Mouse (Mus musculus): Measurements from ENCODE around the gene Birc5.

The Birc5 gene

GRCm38 (mm10) chr11:117848985-117849671 is at the start of gene Birc5:
Gene Birc5, plus strand, starts transcription at chr11:117849251.
- DNase-seq: peak; percentile 98

DNA sequence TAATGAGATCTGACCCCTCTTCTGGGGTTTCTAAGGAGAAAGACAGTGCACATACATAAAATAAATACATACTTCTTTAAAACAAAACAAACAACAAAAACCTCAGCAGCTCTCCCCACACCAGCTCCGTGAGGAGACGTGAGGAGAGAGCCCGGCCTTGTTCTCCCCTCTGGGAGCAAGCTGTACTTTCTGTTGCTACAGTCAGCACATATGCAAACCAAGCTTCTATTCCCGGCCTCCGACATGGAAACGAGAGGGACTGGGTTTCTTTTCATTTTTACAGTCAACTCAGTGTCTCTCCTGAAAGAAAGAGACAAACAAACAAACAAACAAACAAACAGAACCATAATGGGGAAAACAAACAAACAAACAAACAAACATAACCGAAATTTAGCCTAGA is 49.0 kb upstream of the Birc5 start:
- no peak for DNase-seq

DNA sequence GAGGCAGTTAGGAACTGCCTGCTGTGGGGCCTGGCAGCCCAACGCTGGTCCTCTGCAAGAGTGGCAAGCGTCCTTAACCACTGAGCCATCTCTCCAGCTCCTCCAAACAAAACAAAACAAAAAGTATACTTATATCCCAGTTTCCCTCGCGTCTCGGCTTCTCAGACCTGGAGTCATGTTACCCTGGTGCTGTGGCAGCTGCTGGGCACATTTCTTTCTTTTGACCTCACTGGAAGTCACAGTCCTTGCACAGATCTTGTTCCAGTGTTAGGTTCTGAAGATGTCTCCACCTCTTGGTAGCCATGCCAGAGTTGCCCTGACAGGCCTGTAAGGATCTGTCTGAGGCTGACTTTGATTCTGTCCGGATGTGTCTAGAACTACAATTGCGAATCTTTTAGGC is 47.4 kb upstream of the Birc5 start:
- DNase-seq: no peak

DNA sequence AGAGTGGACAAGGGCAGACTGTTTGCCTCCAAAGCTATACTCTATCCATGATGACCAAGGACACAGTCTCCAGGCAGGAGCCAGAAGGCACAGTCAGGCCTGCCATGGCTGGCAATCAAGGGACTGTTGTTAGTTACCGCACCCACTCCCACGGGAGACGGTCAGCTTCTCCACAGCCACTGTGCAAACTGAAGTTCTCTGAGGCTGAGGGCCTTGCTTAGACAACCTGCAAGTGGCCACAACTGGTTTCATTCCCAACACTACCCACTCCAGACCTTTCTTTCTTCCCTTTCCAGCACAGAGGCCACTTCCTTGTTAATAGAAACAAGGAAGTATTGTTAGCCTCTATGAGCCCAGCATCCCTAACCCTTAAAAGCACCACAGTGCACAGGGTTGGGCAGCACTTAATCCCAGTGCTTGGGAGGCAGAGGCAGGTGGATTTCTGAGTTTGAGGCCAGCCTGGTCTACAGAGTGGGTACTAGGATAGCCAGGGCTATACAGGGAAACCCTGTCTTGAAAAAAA is 45.8 kb upstream of the Birc5 start:
- no peak for DNase-seq

- no peak for DNase-seq
Observed at GRCm38 (mm10) chr11:117806781-117807180, 42.3 kb upstream of the Birc5 start.

GRCm38 (mm10) chr11:117809407-117810311 is 39.4 kb upstream of the Birc5 start, which contains the start of the genes Gm20708 and Syngr2:
Gene Gm20708, plus strand, starts transcription at chr11:117809668.
Gene Syngr2, plus strand, starts transcription at chr11:117809668.
- DNase-seq: peak; percentile 88

- peak; percentile 95 for DNase-seq
Observed at GRCm38 (mm10) chr11:117810401-117811046, 38.5 kb upstream of the Birc5 start.

- no peak for DNase-seq
Observed at GRCm38 (mm10) chr11:117813867-117814266, 35.2 kb upstream of the Birc5 start.

GRCm38 (mm10) chr11:117814704-117815366 is 34.2 kb upstream of the Birc5 start:
- DNase-seq: no peak

DNA sequence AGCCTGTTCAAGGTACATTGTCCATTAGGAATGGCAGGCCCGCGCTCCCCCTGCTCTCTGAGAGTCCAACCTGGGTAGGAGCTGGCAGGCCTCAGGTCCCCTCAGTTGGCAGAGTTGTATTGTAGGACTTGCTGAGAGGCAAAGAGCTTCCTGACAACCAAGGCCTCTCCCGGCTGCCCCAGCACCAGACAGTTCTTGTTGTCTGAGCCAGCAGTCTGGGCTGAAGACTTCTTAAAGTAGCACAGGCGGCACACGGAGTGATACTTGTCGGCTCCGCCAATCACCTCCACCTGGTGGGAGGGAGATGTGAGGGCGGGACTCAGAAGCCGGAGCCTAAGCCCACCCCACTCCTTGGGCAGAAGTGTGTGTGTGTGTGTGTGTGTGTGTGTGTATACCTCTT is 33.2 kb upstream of the Birc5 start:
- peak; percentile 34 for DNase-seq

GRCm38 (mm10) chr11:117816389-117816996 is 32.6 kb upstream of the Birc5 start:
- no peak for DNase-seq

DNA sequence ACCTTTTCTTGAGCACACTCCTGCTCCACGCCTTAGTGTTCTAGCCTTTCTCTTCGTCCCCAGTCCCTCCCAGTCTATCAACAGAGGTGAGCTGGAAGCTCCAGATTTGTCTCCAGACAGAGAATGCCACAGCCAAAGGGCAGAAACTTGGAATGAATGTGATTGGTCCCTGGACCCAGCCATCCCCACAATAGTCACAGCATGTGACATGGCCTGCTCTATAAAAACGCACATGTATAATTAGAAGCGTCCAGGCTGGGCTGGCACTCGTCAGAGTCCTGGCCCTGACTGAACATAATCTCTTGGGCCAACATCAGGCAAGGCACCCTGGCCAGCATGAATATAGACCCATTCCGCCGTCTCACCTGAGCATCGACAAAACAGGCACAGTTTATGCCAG is 30.0 kb upstream of the Birc5 start:
- no peak for DNase-seq

DNA sequence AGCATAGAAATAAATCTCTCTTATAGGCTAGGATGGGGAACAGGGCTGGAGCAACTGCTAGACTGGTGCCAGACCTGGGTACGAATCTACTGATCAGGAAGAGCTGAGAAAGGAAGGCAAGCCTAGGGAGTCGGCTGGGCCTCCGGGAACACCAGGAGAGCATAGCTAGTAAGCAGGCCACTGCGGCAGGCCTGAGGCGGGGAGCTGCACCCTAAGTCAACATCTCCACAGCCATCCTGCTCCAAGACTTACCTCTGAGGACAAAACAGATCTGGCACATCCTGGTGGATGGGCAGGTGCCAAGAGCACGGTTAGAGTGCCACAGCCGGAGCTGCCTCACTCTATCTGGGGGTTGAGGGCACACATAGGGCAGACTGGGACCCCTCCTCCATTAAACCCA is 28.9 kb upstream of the Birc5 start:
- DNase-seq: no peak

DNA sequence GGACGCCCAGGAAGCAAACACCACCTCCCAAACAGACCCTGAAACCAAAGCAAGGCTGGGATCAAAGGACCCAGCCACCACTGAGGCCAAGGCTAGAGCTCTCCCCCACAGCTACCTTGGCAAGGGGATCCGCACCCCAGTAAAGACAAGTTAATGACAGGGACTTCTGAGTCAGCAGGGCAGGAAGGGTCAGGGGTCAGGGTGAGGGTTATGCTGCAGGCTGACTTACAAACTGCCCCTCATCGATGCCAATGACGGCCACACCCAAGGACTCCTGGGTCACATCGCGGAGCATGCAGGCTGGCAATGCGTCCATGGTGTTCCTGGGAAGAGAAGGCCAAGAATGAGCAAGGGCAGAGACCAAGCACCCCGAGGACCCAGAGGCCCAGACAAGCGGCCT is 27.2 kb upstream of the Birc5 start:
- DNase-seq: no peak

- peak; percentile 70 for DNase-seq
Observed at GRCm38 (mm10) chr11:117822728-117823241, 26.3 kb upstream of the Birc5 start.

DNA sequence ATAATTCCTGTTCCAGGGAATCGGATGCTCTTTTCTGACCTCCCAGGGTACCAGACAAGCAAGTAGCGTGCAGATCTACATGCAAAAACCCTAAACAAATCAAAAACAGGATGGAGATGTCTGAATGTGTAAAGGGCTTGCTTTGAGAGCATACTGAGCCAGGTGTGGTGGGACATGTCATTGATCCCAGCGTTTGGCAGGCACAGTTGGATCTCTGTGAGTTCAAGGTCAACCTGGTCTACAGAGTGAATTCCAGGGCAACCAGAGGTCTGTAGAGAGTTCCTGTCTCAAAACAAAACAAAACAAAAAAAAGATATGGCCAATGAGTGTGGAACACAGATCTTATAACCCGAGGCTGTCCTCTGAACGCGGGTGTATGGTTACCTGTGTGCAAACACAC is 25.6 kb upstream of the Birc5 start:
- no peak for DNase-seq

DNA sequence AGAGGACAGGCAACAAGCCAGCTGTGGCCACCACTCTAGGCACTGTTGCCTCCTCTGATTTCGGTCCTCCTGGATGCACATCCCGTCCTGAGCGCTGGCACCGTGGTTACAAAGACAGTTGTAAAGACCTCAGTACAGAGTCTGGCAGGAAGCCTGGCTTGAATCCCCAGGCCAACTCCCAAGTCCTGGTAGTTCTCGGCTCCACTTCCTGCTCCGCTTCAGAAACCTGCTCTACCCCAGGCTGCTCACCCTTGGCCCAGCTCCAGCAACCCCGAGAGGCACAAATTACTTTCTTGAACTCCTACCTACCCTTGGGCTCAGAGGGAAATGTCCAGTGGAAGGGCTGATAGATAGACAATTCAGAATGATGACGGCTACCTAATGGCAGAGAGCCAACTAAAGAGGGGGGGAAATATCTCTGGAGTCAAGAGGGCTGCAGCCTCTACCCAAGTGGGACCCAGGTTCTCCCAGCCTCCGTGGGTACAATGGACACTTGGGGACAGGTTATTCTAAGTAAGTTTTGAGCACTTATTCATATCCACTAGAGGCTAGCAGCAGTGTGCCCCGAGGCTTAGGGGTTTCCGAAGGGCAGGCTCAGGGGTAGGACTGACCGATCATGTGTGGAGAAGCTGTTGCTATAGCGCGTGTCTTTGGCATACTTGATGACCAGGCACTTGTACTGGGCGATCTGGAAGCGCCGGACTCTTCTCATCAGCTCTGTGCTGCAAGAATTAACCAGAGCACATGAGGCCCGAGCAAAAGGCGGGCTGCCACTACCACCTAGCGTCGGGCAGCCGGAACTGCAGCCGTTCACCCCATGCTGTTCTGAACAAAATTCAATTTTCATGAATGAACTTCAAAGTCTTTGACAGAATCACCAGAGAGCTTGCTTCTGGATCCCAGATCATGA is 24.7 kb upstream of the Birc5 start:
- peak; percentile 89 for DNase-seq

DNA sequence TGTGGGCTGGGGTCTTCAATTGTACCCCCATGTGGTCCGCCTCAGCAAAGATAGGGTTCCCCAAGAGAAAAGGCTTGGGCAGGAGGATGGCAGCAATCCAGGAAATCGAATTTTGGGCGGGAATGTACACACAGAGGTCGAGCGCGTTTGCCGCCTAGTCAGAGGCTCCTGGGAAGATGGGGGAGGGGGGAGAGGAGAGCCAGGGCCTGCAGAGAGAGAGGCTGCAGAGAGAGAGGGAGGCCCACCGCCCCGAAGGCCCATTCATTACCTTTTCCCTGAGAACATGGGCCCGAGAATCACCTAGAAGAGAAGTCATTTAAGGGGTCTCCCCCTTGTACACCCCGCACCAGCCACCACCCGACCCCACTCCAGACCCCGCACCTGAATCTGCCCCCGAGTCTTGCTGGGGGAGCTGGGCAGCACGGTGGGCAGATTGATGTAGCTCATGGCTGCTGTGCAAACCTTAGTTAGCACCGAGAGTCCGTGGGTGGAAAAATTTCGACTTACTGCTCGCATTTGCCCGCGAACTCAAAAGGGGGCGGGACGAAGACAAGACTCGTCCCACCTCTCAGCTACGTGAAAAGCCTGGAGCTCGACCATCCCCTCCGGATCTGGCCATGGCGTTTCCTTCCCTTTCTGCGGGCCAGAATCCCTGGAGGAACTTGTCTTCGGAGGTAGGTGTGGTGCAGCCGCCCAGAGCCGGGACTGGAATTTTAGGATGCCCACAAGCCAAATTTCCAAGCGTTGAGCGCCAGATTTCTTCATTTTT is 23.5 kb upstream of the Birc5 start, which contains the start of the genes Afmid and Tk1:
Afmid (plus strand) TSS at position 592 of the 769 bp plus-strand sequence.
Tk1 (minus strand) TSS at position 760 of the 769 bp plus-strand sequence.
- peak; percentile 90 for DNase-seq

- no peak for DNase-seq
Observed at GRCm38 (mm10) chr11:117826164-117826563, 22.9 kb upstream of the Birc5 start.

DNA sequence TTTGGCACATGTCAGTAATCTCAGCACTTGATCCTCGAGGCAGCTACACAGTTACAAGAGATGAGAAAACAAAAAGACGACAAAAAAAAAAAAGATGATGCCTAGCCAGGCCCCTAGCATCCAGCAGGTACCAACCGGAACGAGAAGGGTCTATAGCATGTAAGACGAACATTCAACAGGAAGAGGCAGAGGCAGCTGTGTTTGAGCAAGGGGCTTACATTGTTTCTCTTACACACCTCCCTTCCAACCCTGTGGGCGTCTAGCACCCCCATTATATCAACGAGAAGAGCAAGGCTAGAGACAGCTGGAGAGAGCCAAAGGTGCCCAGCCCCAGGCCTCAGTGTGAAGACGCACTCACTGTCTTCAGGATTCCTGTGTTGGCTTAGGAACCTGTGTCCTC is 22.1 kb upstream of the Birc5 start:
- no peak for DNase-seq
